Mouse (Mus musculus): Measurements from ENCODE around the gene Rrp9.

DNA sequence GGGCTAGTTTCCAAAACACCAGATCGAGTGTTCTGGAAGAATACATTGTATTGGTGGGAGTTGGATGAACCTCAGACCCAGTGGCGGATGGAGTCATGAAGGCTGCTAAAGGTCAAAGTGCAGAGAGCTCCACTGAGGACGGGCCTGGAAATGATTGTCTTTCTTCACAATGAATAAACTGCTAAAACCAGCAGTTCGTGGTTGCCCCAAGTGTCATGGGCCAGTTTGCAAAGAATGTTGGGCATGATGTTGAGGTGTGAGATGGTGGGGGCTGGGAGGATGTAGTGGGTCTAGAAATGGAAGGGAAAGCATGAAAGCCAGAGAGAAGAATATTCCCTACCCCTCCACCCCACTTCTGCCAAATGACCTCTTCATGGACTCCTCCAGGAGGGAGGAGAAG lies 30.9 kb upstream of the Rrp9 start:
- TF ChIP-seq CTCF (IDR thresholded peaks at IDR 0.05 in 2 of 3, conservative IDR thresholded peaks at IDR 0.05 in 1 of 3; ENCODE audit: control insufficient read depth in 1 of 3, insufficient read depth in 1 of 3, low read depth in 2 of 3, low read length in 3 of 3, poor library complexity in 1 of 3, severe bottlenecking in 1 of 3) (no peak), NELFE (IDR thresholded peaks at IDR 0.05; ENCODE audit: low read depth, low read length) (no peak), USF2 (IDR thresholded peaks at IDR 0.05; ENCODE audit: borderline replicate concordance in 1 of 2, insufficient read depth in 1 of 2, low read depth in 1 of 2, low read length in 2 of 2) (no peak), ZMIZ1 (IDR thresholded peaks at IDR 0.05; ENCODE audit: low read depth, low read length) (no peak), E2F4 (IDR thresholded peaks at IDR 0.05; ENCODE audit: borderline replicate concordance, low read depth, low read length) (no peak), MAX (IDR thresholded peaks at IDR 0.05; ENCODE audit: low read length) (no peak), NRF1 (IDR thresholded peaks at IDR 0.05; ENCODE audit: insufficient read depth, low read depth, low read length, poor library complexity, severe bottlenecking) (no peak), ZNF384 (IDR thresholded peaks at IDR 0.05; ENCODE audit: low read depth, low read length) (no peak), POLR2AphosphoS5 (IDR thresholded peaks at IDR 0.05; ENCODE audit: borderline replicate concordance, low read depth, low read length) (no peak), UBTF (IDR thresholded peaks at IDR 0.05; ENCODE audit: borderline replicate concordance, insufficient read depth, low read depth, low read length) (no peak), JUND (IDR thresholded peaks at IDR 0.05; ENCODE audit: low read depth, low read length) (no peak), ETS1 (IDR thresholded peaks at IDR 0.05; ENCODE audit: low read depth, low read length) (no peak)
